Mouse (Mus musculus): ENCODE results near the gene Cdc20. TPM values are rescaled to one million over a fixed set of nuclear protein-coding genes. Genes with fewer than 3 reads are reported as not detected.

The Cdc20 gene
- total RNA-seq (2021): 10 to 100 TPM in 1 of 2 experiments, 1 to 10 TPM in 1; 8.3 to 12.5 TPM
- long read RNA-seq, experiment 1, transcript Cdc20-201 (10 exons, 1,793 nt): major isoform, 35 of 35 reads
- long read RNA-seq, experiment 1, partial matches to known transcripts: 0 of 35 reads
- long read RNA-seq, experiment 1, other reads (novel, unspliced or antisense): 0 of 35 reads
- long read RNA-seq, experiment 2, transcript Cdc20-201 (10 exons, 1,793 nt): major isoform, 21 of 22 reads
- long read RNA-seq, experiment 2, partial matches to known transcripts: 0 of 22 reads
- long read RNA-seq, experiment 2, other reads (novel, unspliced or antisense): 1 of 22 reads

DNA sequence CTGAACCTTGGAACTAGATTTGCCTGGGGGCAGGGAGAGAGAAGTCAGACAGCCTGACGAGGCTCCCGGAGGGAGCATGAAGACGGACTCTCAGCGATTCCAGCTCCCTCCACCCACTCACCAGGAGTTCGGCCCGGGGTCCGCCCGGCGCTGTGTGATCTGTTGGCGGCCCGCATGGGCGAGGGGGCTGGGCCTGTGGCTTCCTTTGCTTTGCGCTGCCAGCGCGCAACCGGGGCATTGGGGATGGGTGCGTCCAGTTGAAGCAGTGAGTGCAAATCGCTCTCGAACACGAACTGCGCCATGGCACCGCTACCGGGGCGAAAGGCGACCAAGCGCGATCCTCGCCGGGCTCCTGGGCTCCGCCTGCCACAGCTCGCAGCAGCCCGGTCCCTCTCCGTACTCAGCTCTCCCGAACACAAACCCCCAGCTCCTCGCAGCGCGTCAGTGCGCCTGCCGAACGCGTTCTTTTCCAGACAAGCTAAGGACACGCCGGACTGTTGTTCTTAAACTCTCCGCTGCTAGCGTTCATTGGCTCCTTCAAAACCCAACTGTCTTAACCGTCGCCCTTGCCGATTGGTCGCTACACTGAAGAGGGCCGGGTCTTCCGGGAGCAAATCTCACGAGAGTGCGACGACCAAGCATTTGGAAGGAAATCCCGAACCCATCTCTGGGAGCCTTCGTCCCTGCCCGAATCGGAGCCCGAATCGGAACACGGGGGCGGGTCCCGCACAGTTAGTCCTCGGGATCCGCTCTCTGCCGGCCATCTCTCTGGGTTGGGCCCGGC lies at the start of gene Cdc20:
TSS of gene Cdc20 (minus strand) at position 533 of the 784 bp plus-strand sequence.
- intact Hi-C loops (cut with DNase I): no loop called here
- DNase-seq: peak; percentile 86 to 91

DNA sequence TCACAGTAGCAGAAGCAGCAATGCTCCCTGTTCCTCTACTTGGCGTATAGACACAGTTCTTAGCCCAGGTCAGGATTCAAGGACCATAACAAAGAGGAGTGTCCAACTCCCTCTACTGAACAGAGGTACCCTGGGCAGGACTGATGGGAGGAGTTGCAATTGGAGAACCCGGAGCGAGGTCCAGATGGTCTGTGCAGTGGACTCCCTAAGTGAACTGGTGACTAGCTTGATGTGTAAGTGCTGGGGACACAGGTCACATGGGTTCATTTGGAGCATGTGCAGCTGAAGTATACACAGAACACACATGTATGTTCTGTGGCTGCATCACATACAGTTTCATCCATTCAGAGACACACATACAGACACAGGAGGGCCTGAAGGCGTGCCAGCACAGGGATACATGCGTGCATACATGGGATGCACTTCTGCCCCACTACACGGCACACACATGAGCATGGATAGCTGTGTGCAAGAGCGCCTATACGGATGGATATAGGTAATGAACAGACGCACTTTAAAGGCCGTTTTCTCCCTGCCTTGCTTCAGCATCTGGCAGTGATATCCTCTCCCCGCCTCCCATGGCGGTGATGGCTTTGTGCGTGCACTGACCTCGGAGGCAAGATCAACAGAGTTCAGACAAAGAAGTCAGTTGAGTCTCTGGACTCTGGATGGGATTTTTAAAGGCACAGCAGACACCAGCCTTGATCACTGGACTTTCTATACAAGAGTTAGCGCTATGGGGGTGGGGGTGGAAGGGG lies 39.8 kb upstream of the Cdc20 start:
- intact Hi-C loops (cut with DNase I): loop anchor here (5.0 kb wide), 1 partner anchor 40 kb away; no protein-coding TSS in a partner anchor
- DNase-seq: no peak

DNA sequence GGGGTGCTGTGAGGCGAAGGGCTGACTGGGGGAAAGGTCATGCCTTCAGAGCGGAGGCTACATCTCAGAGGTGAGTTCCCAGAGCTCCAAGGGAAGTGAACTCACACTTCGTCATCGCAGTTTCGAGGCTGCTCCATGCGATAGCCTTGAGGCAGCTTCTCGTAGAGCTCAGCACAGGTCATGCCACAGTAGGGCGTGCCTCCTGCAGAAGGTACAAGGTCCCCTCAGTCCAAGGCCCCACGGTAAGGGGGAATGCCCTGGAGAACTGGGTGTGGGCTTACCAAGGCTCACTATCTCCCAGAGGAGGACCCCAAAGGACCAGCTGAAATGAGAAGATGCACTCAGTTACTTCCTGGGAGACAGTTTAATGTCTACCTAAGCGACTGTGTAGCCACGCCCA lies 35.5 kb upstream of the Cdc20 start:
- no peak for DNase-seq
- intact Hi-C loops (cut with DNase I): no loop called here

DNA sequence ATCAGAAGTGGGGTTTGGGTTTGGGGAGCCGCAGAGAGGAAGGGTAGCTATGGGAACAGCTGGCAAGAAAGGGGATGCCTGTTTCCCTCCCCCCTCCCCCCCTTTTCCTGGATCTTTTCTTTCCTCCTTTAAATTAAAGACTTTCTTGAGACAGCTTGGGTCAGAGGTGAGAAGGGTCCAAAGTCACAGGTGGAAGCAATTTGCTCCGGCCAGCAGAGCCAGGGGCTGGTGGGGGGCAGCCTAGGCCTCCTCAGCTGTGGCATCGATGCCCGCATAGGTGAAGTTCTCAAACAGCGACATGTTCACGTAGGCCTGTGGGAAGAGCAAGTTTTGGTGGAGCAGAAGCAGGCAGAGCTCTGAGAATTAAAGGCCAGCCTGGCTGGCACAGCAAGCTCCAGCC lies 34.1 kb upstream of the Cdc20 start:
- no peak for DNase-seq
- intact Hi-C loops (cut with DNase I): no loop called here

DNA sequence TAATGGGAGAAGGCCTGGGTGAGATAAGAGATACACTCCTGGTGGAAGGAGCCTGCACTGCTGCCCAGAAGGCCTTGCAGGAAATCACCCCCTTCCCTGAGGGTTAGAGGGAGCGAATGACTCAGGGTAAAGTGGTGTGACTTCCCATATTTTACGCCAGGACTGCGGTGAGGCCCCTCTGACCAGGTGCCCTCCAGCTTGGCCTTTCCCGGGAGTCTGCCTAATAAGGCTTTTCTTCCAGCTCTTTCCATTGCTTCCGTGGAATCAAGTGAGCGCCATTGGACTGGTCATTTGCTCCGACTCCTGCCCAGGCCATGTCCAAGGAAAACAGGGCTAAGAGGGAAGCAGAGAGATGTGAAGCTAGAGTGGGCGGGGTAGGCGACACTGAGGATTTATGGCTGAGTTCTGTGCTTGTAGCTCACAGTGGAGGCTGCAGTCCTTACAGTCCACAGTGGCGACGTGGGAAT lies 28.6 kb upstream of the Cdc20 start:
- peak in 1 of 2 experiments; percentile 15 for DNase-seq
- intact Hi-C loops (cut with DNase I): no loop called here

DNA sequence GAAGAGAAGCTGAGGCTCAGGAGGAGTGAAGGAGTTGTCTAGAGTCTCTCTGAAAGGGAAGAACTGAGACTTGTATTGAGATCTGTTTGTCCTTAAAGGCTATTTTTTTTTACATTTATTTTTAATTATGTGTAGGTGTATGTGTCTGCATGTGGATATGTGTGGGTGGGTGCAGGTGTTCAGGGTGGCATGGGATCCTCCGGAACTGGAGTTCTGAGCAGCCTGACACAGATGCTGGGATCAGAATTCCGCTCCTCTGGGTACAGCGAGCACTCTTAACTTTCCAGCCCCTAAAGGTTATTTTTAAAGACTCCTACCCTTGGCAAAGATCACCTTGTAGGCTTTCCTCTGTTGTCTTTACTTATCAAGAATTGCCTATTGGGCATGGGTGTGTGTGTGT lies 27.8 kb upstream of the Cdc20 start:
- no peak for DNase-seq
- intact Hi-C loops (cut with DNase I): no loop called here

DNA sequence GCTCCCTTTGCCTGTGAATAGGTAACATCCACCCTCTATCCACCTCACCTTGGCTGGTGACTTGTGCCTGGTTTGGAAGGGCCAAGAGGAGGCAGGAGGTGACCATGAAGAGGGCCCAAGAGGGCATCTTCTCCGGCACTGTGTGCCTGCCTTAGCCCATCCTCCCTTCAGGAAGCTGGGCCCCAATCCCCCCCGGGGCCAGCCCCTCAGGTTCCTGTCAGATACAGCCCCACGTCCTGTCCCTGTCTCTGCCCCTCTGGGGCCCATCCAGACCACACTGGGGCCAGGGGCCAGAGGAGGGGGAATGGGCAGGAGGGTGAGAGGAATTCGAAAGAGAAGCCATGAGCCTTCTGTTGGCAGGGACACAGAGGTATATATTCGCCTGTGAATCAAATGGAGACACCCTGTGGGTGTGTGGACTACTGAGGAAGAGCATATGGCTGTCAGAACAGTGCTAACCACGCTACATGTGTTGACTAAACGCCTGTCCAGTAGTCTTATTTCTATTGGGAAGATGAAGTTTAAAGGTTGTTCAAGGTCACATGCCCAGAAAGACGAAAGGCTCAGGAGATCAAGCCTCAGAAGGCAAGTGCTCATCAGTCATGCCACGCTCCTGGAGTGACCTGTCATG lies 20.3 kb upstream of the Cdc20 start, which contains the start of gene Mpl:
TSS of gene Mpl (minus strand) at position 169 of the 631 bp plus-strand sequence.
- DNase-seq: no peak
- intact Hi-C loops (cut with DNase I): no loop called here

DNA sequence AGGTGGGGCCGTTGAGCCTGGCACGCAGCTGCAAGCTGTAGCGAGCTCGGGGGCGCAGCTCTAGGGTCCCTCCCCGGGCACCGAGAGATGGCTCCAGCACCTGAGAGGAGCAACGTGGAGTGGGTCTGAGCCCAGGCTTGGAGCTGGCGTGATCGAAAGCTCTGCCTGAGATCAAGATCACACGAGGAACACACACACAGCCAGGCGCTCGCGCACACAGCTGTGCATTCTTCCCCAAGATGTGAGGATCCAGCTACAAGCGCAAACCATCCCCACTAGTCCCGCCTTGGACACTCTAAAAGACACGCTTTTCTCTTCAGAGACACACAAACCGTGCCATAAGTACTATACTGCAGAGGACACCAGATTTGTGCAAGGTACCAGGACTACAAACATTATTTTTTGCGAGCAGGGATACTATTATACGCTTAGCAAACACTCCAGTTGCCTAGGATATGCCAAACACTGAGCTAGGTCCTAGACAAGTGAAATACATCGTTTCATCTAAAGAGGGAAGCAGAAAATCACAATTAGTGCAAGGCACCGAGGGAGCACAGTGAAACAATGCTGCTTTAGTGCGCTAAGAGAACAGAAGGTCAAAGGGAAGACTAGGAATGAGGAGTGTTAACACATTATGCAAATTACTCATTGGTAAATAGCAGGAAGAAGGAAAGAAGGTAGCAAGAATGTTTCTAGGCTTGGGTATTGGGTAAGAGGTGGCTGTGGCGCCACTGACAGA lies 9.4 kb upstream of the Cdc20 start:
- DNase-seq: no peak
- intact Hi-C loops (cut with DNase I): loop anchor here (5.0 kb wide), 2 partner anchors 41 to 71 kb away; no protein-coding TSS in a partner anchor

DNA sequence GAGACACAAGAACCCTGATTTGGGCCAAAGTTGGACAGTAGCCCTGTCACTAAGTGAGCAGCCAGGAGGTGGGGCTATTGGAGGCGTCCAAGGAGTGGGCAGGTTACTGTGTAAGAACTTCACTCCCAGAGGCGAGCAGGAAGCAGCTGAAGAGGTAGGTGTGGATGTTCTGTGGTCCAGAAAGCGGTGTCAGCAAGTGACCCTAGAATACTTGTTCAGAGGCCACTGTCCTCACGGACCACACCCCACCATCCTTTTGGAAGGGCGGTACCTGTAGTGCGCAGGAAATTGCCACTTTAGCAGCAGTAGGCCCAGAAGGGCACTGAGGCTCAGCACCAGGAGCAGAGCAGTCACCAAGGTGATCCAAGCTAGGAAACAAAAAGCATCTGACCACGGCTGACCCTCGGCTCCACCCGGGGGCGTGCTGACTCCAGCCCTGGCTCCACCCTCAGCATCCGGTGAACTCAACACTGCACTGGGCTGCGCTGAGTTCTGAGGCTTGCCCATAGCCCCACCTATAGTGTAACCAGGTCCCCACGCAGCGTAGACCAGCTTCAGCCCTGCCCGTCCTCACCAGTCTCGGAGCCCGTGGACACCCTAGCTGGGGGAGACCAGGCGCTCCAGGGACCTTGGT lies 8.7 kb upstream of the Cdc20 start:
- peak; percentile 55 to 59 for DNase-seq
- intact Hi-C loops (cut with DNase I): loop anchor here (5.0 kb wide), 2 partner anchors 41 to 71 kb away; no protein-coding TSS in a partner anchor

DNA sequence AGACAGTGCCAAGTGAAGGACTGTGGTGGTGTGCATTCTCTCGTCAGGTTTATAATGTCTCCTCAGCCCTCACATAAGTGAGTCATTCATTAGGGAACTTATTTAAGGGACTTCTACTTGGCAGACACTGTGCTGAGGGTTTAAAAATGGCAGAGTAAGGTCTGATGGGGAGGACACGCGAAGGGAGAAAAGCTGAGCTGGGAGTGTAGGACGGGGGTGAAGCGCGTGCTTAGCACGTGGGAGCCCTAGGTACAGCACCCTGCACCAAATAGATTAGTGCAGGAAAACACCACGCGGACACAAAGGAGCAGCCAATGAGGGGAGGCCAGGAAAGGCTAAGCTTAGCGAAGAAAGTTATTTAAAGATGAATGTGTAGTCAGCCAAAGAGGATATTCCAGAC lies 7.9 kb upstream of the Cdc20 start:
- intact Hi-C loops (cut with DNase I): loop anchor here (5.0 kb wide), 2 partner anchors 42 to 72 kb away; no protein-coding TSS in a partner anchor

DNA sequence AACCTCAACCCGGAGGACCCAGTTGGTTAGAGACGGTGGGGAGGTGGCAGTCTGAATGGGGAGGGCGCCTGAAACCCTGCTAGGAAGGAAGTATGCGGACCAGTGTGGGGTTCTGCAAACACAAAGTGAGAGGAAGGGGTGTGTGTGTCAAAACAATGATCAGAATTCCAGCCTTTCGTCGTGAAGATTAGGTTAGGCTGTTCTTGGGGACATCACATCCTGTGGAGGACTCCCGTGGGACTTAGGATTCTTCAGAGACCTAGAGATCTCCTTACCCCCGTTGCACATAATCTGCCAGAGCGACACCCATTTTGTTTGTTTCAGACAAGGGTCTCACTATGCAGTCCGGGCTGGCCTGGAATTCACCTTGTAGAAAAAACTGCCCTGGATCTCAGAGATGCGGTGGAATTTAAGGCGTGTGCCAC lies 689 bp upstream of the Cdc20 start:
- peak; percentile 13 to 35 for DNase-seq
- intact Hi-C loops (cut with DNase I): no loop called here

More for the DNA sequence above, 7.9 kb upstream of the Cdc20 start:
- no peak for DNase-seq

DNA sequence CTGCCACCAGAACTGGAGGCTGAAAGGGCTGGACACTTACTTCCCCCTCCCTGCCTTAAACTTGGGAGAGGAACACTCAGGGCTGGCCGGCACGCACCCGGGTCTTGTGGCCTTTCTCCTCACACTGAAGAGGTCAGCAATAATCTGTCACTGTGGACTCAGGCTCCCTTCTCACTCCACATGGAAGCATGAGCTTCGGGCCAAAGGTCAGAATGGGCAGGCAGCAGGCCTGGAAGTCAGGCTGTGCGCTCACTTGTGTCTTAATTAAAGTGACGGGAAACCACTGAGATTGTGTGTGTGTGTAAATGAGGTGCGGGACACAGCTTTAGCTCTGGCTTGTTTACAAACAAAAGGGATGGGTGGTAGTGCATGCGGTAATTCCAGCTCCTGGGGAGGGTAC lies 4.8 kb downstream of the Cdc20 start:
- intact Hi-C loops (cut with DNase I): no loop called here
- DNase-seq: no peak

DNA sequence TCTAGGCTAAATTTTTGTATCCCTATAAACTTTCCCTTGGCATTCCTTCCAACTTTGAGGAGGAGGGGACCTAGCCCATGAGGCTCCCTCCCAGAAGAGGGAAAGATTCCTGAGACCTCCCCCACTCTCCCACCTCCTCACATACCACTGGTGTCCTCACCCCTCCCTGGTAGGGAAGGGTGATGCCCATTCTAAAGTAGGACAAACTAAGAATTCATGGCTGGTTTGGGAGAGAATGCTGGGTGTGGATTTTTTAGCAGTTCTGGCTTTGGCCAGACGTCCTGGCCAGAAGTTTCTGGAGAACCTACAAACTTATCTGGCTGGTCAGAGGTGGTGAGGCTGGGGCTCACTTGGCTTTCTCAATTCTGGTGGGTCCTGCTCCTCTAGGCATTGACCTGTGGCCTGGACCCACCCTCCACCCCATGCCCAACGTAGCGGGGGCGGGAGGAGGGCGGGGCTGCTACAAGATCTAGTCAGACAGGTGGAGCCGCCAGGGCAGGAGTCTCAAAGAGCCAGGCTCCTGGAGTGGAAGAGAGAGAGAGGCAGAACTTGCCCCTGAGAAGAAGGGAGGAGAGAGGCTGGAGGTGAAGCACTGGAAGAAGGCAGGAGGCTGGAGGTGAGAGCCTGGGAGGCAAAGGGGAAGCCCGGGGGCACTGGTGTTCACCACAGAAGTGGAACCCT lies 7.8 kb downstream of the Cdc20 start:
- no peak for DNase-seq
- intact Hi-C loops (cut with DNase I): loop anchor here (5.0 kb wide), 1 partner anchor 58 kb away; no protein-coding TSS in a partner anchor

DNA sequence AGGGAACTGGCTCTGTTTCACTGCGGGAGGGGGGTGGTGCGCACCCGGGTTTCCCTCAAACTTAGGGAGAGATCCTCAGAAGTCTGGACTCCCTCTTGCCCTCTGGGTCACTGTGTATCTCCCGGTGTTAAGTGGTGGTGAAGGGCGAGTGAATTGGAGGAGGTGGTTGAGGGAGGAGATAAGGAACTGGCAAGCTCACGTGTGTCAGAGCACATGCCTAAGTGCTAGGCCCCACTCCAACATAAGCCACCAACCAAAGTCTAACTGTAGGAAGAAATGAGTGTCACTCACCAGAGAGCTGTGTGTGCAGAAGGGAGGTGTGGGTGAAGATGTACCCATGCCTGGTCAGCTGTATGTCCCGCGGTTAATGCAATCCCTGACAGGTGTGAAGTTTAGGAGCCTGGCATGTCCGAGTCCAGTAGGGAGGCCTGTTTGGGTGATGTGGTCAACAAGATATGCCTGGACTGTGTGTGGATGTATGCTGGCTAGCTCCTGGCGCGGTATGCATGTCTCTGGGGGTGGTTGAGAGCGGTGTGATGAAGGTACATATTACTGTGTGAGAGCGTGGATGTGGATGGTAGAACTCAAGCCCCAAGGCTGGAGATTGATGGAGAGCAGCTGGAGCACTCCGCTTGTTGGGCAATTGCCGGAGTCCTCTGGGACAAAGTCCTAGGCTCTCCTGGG lies 8.5 kb downstream of the Cdc20 start:
- peak; percentile 26 to 30 for DNase-seq
- intact Hi-C loops (cut with DNase I): loop anchor here (5.0 kb wide), 1 partner anchor 59 kb away; no protein-coding TSS in a partner anchor

DNA sequence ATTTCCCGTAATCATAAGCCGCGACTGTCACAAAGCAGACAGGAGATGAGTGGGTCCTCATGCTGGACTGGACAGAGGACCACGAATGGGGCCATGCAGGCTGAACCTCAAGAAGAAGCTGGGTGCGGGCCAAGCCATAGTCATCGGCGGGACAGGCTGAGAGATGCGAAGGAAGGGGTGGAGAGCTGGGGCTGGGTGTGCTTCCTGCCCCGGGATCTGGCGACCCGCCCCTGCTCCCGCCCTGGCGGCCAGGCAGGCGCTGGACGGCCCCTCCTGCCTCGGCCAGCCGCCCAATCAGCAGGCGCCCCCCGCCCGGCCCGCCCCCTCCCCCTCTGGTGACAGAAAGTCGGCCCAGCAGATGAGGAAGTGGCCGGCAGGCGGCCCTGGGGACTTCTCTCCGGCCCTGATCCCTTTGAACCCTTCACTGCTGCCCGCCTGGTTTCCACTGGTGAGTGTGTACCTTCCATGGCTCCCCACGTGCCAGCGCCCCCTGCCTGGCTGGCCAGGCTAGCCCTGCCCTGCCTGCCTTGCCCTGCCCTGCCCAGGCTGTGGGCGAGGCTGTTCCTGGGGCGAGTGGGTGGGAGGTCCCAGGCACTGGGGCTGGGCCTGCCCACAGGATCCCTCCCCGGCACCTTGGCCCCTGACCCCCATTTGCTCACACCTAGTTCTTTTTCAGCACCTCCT lies 9.2 kb downstream of the Cdc20 start, which contains the start of gene Elovl1:
TSS of gene Elovl1 (plus strand) at position 326 of the 684 bp plus-strand sequence.
- intact Hi-C loops (cut with DNase I): loop anchor here (5.0 kb wide), 1 partner anchor 59 kb away; no protein-coding TSS in a partner anchor
- DNase-seq: peak; percentile 95 to 96

DNA sequence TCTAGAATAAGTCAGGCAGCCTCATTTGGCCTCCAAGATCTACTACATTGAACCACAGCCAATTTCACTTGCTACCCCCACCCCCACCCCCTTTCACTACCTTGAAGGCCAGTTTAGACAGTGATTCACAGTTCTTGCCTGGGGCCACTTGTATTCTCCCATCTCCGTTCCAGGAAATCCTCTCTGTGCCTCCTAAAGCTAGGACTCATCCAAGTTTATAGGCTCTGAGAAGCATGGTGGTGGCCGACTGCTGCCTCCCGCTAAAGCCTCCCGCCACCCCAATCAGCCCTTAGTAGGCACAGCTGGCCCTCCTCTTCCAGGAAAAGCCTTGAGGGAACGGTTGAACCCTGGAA lies 9.8 kb downstream of the Cdc20 start:
- no peak for DNase-seq
- intact Hi-C loops (cut with DNase I): loop anchor here (5.0 kb wide), 1 partner anchor 60 kb away; no protein-coding TSS in a partner anchor

DNA sequence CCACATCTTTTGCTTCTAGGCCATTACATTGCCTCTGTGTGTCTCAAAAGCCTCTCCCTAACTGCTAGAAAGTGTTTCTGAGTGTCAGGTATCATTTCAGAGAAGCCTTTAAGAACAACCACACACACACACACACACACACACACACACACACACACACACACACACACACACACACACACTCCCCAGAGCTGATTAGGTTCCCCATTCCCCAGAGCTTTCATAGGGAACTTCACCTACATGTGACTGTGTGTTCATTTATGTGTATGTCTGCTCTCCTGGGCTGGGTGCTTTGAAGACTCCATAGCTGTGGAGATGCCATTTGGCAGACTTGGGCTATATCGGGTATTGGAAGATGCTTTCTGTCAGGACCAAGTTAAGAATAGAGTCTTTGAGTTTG lies 11.8 kb downstream of the Cdc20 start:
- no peak for DNase-seq
- intact Hi-C loops (cut with DNase I): loop anchor here (5.0 kb wide), 1 partner anchor 62 kb away; no protein-coding TSS in a partner anchor
